Mouse (Mus musculus) liver, postnatal 0 days (tissue): ENCODE data around the gene Tacstd2. TPM values are rescaled to one million over a fixed set of nuclear protein-coding genes. Genes with fewer than 3 reads are reported as not detected.
"Not testable (repeated sequence)": the region's sequence is repeated elsewhere in the genome, so short reads cannot be mapped to it uniquely, and the experiment has no call there.

ENCODE experiments used
- ATAC-seq: fragments of 200-750 bp; cut with Nextera tagmentation; 2 replicates; pipeline ENCODE4 v1.8.0; 2017; ENCODE audit warnings: mild to moderate bottlenecking, moderate library complexity
- DNase-seq: peaks from one replicate; pipeline ENCODE4 v3.0.0-alpha.2; 2016
- H3K27ac ChIP-seq: fragments of 300-500 bp; sonication (generic); 2 replicates; pipeline ENCODE4 v1.5.1; 2014; ENCODE audit warnings: antibody characterized with exemption, moderate library complexity, mild to moderate bottlenecking, low read depth
- H3K27me3 ChIP-seq: fragments of 300-500 bp; sonication (generic); 2 replicates; pipeline ENCODE4 v1.6.1; 2014; ENCODE audit warnings: low read length, control low read depth, mixed read lengths; ENCODE audit not compliant: insufficient read depth
- H3K36me3 ChIP-seq: fragments of 300-500 bp; sonication (generic); replicated peaks from 2 replicates; pipeline ENCODE4 v1.6.1; 2014; ENCODE audit warnings: mild to moderate bottlenecking, control low read depth, low read length, moderate library complexity, mixed read lengths; ENCODE audit not compliant: insufficient read depth
- H3K4me1 ChIP-seq: fragments of 300-500 bp; sonication (generic); 2 replicates; pipeline ENCODE4 v1.6.1; 2014; ENCODE audit warnings: antibody characterized with exemption, mild to moderate bottlenecking, control low read depth; ENCODE audit not compliant: insufficient read depth
- H3K4me2 ChIP-seq: fragments of 300-500 bp; sonication (generic); 2 replicates; pipeline ENCODE4 v1.6.1; 2014; ENCODE audit warnings: low read depth, mild to moderate bottlenecking, low read length, moderate library complexity, mixed read lengths
- H3K4me3 ChIP-seq: fragments of 300-500 bp; sonication (generic); 2 replicates; pipeline ENCODE4 v1.5.1; 2014; ENCODE audit warnings: low read depth, low read length
- H3K9ac ChIP-seq: fragments of 300-500 bp; sonication (generic); replicated peaks from 2 replicates; pipeline ENCODE4 v1.6.1; 2014; ENCODE audit warnings: mild to moderate bottlenecking, moderate library complexity
- H3K9me3 ChIP-seq: fragments of 300-500 bp; sonication (generic); 2 replicates; pipeline ENCODE4 v1.6.1; 2016; ENCODE audit warnings: mild to moderate bottlenecking, control low read depth, low read length, mixed read lengths
- CTCF ChIP-seq: sonication (generic); IDR thresholded peaks from 2 replicates; pipeline ENCODE4 v1.5.1; 2016; ENCODE audit warnings: antibody characterized with exemption, low read depth
- EP300 ChIP-seq: IDR thresholded peaks from 2 replicates; pipeline ENCODE4 v1.6.1; 2016; ENCODE audit warnings: antibody characterized with exemption, low read depth, mild to moderate bottlenecking
- WGBS: fragments of 180-500 bp; shearing (Covaris S2); extraction: QIAGEN DNeasy Blood & Tissue Kit; methylation state at CpG from one replicate; pipeline ENCODE4 v1.1.7; 2014; ENCODE audit not compliant: insufficient replicate concordance; 5-methylcytosine and 5-hydroxymethylcytosine counted together
- polyA plus RNA-seq: library from polyadenylated mRNA; unstranded; fragments of >200 nt; fragmentation: Nextera tagmentation; extraction: Ambion mirVana; gene quantifications from 2 replicates; pipeline ENCODE4 v1.2.1, GENCODE M21; 2015

Tacstd2 gene
- polyA plus RNA-seq, 1 experiment from 2014 or later: 0.67 TPM

DNA sequence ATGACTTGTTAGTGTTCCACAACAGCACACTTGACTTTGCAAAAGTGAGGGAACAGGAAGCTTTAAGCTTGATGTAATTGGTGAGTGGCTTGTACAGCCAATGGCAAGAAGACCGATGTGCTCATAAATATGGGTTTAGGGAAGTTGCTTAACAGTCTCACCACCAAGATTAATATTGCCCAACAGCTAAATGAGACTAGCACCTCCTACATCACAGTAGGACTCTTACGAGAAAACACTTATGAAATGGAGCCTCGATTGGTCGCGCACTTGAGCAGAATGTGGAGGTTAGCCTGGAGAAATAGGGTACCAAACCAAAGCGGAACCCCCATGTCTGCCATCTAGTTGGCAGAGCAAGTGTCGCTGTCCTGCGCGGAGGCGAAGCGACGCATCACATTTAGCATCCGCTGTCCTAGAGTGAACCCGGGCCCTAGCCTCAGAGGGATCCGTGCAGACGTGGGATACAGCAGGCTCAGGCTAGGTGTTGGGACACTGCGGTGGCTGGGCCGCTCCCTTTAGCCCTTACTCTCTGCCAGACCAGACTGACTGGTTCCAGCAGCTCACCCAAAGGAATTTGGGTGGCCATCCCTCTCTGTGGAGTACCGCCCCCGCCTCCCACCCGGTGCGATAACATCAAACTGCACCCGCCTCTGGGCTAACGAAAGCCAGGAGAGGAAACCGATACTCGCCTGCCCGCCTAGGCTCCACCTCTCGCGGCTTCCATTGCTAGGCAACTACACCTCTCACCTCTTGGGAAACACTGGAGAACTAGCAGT, 2.7 kb downstream of the Tacstd2 start:
- Histone ChIP-seq H3K36me3 (no peaks in the 10 kb centered on the region), H3K4me1 (0 out of 2 replicates have a peak, but pooled peaks cover 4% of the 10 kb centered on the region), H3K27ac (peak overlapping the region; percentile 78), H3K27me3 (peaks cover 46% of the 10 kb centered on the region), H3K9ac (no peak overlapping the region), H3K4me2 (peak overlapping the region; percentile 56), H3K9me3 (no peaks in the 10 kb centered on the region), H3K4me3 (peak overlapping the region; percentile 27)
- ATAC-seq: peak; percentile 72
- WGBS: 6% methylated on average over 29 of the region's 29 CpGs
- TF ChIP-seq EP300: no peak
- no peak for TF ChIP-seq CTCF
- DNase-seq: peak; percentile 46

DNA sequence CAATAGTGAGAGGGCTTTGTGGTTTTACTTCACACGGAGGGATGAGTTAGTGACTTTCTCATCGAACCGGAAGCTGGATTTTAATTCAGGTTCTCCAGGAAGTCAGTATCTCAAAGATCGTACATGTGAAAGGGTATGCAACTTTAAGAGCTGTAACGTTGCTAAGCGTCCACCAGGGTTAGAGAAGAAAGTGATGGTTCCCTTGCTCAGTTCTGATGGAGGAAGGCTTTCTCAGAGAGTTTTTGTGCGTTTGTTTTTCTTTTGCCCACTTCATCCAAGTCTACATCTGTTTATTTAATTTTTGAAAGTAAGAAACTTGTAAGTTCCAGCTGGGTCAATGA, 3.8 kb downstream of the Tacstd2 start:
- Histone ChIP-seq H3K9ac (no peak overlapping the region), H3K4me2 (0 out of 2 replicates have a peak overlapping the region, but pooled peaks have one; percentile 4), H3K4me1 (0 out of 2 replicates have a peak, but pooled peaks cover 4% of the 10 kb centered on the region), H3K27ac (peak overlapping the region; percentile 44), H3K27me3 (peaks cover 46% of the 10 kb centered on the region), H3K36me3 (no peaks in the 10 kb centered on the region), H3K9me3 (no peaks in the 10 kb centered on the region), H3K4me3 (no peak overlapping the region)
- DNase-seq (no peak), ATAC-seq (no peak)
- TF ChIP-seq CTCF (no peak), EP300 (no peak)
- WGBS: 52% methylated on average over 7 of the region's 7 CpGs

GRCm38 (mm10) chr6:67530992-67531821, 4.4 kb downstream of the Tacstd2 start:
- H3K9ac ChIP-seq: no peak overlapping the region

DNA sequence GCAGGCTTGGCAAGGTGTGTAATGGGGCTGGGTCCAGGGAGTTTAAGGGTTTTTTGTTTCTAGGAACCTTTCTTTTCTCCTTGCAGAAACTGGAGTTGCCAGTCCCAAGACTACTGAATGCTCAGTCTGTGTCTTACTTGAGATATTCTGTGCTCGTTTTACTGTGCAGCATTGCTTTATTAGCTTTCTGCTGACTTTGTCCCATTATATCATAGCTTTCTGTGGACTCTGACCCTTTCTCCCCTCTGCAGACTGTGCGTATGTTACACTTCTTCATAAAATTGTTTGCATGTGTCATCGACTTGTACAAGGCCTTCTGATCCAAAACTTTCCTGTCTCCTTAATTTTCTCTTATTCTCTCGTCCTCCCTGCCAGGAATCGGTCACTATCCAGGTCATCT, 9.2 kb downstream of the Tacstd2 start:
- 72% methylated on average over 5 of the region's 5 CpGs for WGBS
- Histone ChIP-seq H3K9ac (no peak overlapping the region), H3K4me3 (no peak overlapping the region), H3K4me1 (no peaks in the 10 kb centered on the region), H3K9me3 (no peaks in the 10 kb centered on the region), H3K27ac (no peak overlapping the region), H3K4me2 (no peak overlapping the region), H3K36me3 (no peaks in the 10 kb centered on the region), H3K27me3 (peaks cover under 1% of the 10 kb centered on the region; the same call in 1 of the 2 replicates)
- DNase-seq (no peak), ATAC-seq (no peak)
- TF ChIP-seq EP300 (no peak), CTCF (no peak)

More at GRCm38 (mm10) chr6:67530992-67531821, 4.4 kb downstream of the Tacstd2 start:
- Histone ChIP-seq H3K27me3 (peaks cover 45% of the 10 kb centered on the region), H3K4me1 (0 out of 2 replicates have a peak, but pooled peaks cover 4% of the 10 kb centered on the region), H3K36me3 (no peaks in the 10 kb centered on the region), H3K4me2 (0 out of 2 replicates have a peak overlapping the region, but pooled peaks have one; percentile 4), H3K27ac (peak overlapping the region; percentile 16; the same call in 1 of the 2 replicates), H3K4me3 (no peak overlapping the region), H3K9me3 (no peaks in the 10 kb centered on the region)
- no peak for ATAC-seq
- 49% methylated on average over 9 of the region's 9 CpGs for WGBS
- TF ChIP-seq EP300 (no peak), CTCF (peak; percentile 31)
- DNase-seq: no peak

DNA sequence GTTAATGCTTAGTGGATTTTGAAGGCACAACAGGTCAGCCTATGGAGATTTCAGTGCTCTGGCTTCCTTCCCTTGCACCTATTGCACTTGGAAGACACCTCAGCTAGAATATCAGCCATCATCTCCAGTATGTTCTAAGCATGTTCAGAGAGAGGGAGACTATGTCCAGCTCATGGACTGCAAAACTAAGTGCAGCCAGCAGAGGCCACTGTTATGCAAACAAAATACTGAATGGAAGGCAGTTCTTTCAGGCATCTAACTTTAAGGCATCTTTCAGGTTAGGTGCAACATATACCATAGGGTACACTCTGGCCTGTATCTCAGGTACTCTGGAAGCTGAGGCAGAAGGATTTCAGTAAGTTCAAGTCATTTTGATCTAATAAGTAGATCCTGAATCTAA, 24.8 kb downstream of the Tacstd2 start:
- no peak overlapping the region for H3K4me2 ChIP-seq
- ATAC-seq: no peak
- no peak overlapping the region for H3K9ac ChIP-seq
- no peaks in the 10 kb centered on the region for H3K27me3 ChIP-seq
- H3K27ac ChIP-seq: no peak overlapping the region
- H3K4me3 ChIP-seq: no peak overlapping the region
- DNase-seq: peak; percentile 40
- H3K36me3 ChIP-seq: no peaks in the 10 kb centered on the region
- H3K4me1 ChIP-seq: no peaks in the 10 kb centered on the region
- TF ChIP-seq CTCF (peak; percentile 66), EP300 (no peak)
- no peaks in the 10 kb centered on the region for H3K9me3 ChIP-seq

DNA sequence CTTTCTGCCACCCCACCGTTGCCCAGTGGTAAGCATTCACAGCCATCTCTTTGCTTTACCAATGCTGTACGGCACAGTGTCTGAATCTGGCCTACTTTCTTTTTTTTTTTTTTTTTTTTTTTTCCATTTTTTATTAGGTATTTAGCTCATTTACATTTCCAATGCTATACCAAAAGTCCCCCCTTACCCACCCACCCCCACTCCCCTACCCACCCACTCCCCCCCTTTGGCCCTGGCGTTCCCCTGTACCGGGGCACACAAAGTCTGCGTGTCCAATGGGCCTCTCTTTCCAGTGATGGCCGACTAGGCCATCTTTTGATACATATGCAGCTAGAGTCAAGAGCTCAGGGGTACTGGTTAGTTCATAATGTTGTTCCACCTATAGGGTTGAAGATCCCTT, 33.7 kb downstream of the Tacstd2 start:
- DNase-seq, ATAC-seq, H3K4me2 ChIP-seq, H3K9ac ChIP-seq, H3K4me3 ChIP-seq, H3K36me3 ChIP-seq, H3K4me1 ChIP-seq, H3K9me3 ChIP-seq, H3K27me3 ChIP-seq, H3K27ac ChIP-seq: not testable (repeated sequence)
- WGBS: 83% methylated on average over 2 of the region's 6 CpGs
